Mouse (Mus musculus): ENCODE data around the gene Pdzrn3.

DNA sequence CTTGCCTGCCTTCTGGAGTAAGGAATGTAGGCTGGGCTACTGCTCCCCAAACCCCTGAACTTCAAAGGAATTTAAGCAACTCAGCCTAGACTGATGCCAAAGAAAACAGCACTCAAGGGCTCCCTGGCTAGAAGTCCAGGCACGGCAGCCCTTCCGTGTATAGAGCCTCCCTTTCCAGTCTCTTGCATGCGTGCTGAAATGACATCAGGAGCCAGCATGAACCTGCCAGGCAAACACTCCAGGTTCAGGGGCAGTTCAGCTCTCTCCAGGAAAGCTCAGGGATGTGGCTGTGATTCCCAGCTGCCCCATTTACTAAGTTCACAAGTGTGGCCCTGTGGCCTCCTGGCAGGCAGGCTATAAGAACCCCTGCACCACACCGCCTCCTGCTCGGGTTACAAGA, 126.5 kb downstream of the Pdzrn3 start:
- no peak for TF ChIP-seq CTCF (IDR thresholded peaks at IDR 0.05; ENCODE audit: borderline replicate concordance, extremely low read depth, insufficient read depth, insufficient read length)
- TF ChIP-seq POLR2A (IDR thresholded peaks at IDR 0.05; ENCODE audit: borderline replicate concordance, extremely low read depth, insufficient read depth, insufficient read length, poor library complexity, severe bottlenecking): no peak

Data from brain, embryonic 14.5 days (tissue).